In genomic region chr5:69207713-69208112, GRCm38 (mm10) we compare ENCODE assay signal across 14 mouse cellular contexts.
"Had no signal": no experiment of that assay in that cellular context is flagged by ENCODE, and none has a peak within 500 bp of the region (broad histone marks: within the 10 kb centered on the region; RNA-seq: fewer than 3 reads in every experiment).

No protein-coding gene starts in this region.

- ATAC-seq: liver, postnatal 0 days; midbrain, embryonic 15.5 days had no signal

- H3K4me1 ChIP-seq: limb, embryonic 12.5 days; liver, embryonic 13.5 days; lung, embryonic 15.5 days; midbrain, embryonic 15.5 days; neural tube, embryonic 13.5 days had no signal

- H3K9me3 ChIP-seq: limb, embryonic 12.5 days; liver, embryonic 13.5 days; lung, embryonic 15.5 days; midbrain, embryonic 15.5 days; neural tube, embryonic 13.5 days had no signal

- H3K4me2 ChIP-seq: limb, embryonic 12.5 days; liver, embryonic 13.5 days; lung, embryonic 15.5 days; midbrain, embryonic 15.5 days; neural tube, embryonic 13.5 days had no signal

- H3K27ac ChIP-seq: layer of hippocampus, adult 2 months; limb, embryonic 12.5 days; liver, embryonic 13.5 days; lung, embryonic 15.5 days; midbrain, embryonic 15.5 days; neural tube, embryonic 13.5 days had no signal

- H3K27me3 ChIP-seq: limb, embryonic 12.5 days; liver, embryonic 13.5 days; lung, embryonic 15.5 days; midbrain, embryonic 15.5 days; neural tube, embryonic 13.5 days had no signal

- H3K9ac ChIP-seq: limb, embryonic 12.5 days; liver, embryonic 13.5 days; liver, postnatal 0 days; lung, embryonic 15.5 days; midbrain, embryonic 15.5 days; neural tube, embryonic 13.5 days had no signal

- H3K4me3 ChIP-seq: layer of hippocampus, adult 2 months; limb, embryonic 12.5 days; liver, embryonic 13.5 days; lung, embryonic 15.5 days; midbrain, embryonic 15.5 days; neural tube, embryonic 13.5 days had no signal

- H3K36me3 ChIP-seq: limb, embryonic 12.5 days; liver, embryonic 13.5 days; lung, embryonic 15.5 days; midbrain, embryonic 15.5 days; neural tube, embryonic 13.5 days had no signal

- DNase-seq: kidney, postnatal 10 days; kidney, postnatal 4 days; liver; liver, embryonic 13.5 days; liver, postnatal 0 days; lung, postnatal 36 days; right cerebral cortex, adult 18-20 months; right cerebral cortex, postnatal 25 days; thymus, postnatal 36 days had no signal
